Mouse (Mus musculus) NIH3T3 (cell line): ENCODE results near the gene Ubac2.

ENCODE experiments used
- DNase-seq: peaks from one replicate; pipeline ENCODE4 v3.0.0-alpha.2; 2012; ENCODE audit warnings: low read depth

Ubac2 gene

GRCm38 (mm10) chr14:121949897-121950296 is 71.5 kb downstream of the Ubac2 start:
- DNase-seq, result no peak

GRCm38 (mm10) chr14:121951399-121952045 is 73.1 kb downstream of the Ubac2 start:
- no peak for DNase-seq

DNA sequence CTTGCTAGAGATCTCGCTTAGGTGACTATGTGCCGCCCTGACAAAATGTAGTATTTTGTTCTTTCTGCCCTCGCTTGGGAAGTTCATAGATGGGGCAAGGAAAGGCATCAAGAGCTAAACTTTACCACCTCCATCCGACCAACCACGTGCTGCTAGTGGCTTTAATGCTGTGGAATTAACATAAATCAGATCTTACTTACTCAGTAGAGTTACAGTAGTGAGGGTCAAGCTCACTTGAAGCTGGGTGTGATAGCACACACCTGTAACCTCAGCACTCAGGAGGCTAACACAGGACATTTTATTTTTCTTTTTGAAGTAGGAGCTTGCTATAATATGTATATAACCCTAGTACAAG is 73.6 kb downstream of the Ubac2 start:
- DNase-seq, result no peak

DNA sequence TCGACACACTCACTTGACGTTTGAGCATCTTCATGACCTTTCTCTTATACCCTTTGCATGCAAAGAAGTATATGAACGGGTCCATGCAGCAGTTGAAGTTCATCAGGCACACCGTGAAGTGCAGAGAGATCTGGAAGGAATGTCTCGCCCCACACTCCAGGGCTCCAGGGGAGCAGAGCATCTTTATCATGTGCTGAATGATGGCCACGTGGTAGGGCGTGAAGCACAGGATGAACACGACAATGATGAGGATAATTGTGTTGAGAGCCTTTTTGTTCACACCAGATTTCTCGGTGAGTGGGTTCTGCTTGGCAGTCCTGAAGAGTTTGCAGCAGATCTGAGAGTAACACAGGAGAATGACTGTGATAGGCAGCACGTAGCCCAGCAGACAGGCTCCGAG is 75.7 kb downstream of the Ubac2 start:
- DNase-seq, result no peak

GRCm38 (mm10) chr14:121954608-121955007 is 76.2 kb downstream of the Ubac2 start:
- no peak for DNase-seq

DNA sequence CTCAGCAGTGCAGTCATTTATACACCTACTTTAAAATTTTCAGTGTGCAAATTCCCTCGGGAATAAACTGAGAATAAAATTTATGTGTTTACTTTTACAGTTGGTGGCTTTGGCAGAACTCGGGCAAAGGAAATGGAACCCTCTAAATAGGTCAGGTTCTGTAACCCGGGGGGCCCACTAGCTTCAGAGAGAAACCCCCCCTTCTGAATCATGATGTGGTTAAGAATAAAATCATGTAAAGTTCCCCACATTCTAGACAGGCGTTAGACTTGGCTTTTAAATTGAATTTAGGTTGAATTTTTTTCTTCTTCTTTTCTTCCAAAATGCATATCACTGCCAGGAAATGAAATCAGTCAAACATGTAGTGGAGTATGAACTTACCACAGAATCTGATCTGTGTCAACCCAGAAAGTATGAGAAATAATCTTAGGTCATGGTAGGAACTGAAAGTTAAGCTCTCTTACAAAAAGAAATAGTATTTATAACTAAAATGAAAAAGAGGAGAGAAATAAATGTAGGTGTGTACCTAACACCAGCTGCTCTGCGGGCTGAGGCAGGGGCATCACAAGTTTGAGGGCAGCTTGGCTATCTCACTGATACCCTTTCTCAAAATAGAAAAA is 76.9 kb downstream of the Ubac2 start:
- DNase-seq, result no peak

DNA sequence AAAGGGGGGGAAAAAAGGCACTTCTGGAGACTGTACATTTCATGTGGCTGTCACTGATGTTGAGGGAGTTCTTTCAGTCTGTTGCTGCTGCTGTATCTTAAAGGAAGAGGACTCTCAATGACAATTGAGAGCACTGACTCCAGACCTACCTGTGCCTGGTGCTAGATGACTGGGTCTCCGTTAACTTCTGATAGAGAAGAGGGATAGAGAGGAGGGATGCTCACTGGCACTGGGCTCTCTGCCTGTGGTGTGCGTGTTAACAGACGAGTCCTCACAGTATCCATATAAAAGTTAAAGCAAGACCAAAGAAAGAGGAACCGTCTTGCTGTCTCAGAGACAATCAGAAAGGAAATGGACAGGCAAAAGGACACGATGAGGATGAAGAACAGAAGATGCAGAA is 77.9 kb downstream of the Ubac2 start:
- DNase-seq, result no peak

DNA sequence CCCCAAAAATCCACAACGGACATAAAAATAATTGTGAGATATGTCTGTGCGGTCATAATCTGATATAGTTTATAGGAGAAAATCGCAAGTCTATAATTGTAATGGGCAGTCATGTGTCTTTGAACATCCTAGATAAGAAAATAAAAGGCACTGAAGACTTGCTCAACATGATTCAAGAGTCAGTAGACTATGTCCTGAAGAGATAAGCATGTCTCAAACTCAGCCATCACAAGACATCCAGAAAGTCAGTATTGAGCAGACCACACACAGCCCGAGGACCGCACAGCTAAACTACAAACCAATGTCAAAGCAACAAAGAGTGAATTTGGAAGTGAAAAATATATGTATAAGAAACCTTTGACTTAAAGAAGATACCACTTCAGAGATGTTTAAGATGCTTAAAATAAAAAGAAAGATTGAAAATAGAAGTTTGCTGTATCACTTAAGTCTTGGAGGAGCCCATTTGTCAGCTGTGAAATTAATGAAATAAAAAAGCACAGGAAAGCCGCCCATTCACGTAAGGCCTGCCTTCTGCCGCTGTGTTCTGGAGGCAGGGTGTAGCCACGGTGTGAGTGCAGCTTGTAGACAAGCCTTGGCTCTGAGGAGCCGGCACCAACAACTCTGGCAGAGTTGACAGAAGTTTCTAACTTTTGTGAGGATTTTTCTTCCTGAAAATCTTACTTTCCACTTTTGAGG is 78.9 kb downstream of the Ubac2 start:
- no peak for DNase-seq

- no peak for DNase-seq
These were observed 79.8 kb downstream of the Ubac2 start for GRCm38 (mm10) chr14:121958041-121958750.

GRCm38 (mm10) chr14:121958751-121959537 is 80.5 kb downstream of the Ubac2 start:
- no peak for DNase-seq

DNA sequence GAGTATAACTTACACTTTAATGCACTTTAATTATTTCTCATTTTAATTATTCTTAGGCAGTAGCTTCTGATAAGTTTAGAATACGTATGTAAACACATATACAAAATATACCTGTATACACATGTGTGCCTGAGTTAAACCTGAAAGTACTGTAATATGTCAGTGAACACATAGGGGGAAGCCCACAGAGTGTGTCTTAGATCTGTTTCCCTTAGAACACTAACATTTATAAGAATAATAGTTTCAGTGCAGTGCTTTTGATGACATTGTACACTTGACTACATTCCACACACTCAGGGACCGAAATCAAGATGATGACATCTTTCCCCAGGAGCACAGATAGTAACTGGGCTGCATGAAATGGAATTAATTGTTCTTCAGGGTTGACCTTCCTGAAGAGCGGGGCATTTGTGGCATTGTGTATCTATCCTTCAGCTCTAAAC is 81.1 kb downstream of the Ubac2 start:
- no peak for DNase-seq

DNA sequence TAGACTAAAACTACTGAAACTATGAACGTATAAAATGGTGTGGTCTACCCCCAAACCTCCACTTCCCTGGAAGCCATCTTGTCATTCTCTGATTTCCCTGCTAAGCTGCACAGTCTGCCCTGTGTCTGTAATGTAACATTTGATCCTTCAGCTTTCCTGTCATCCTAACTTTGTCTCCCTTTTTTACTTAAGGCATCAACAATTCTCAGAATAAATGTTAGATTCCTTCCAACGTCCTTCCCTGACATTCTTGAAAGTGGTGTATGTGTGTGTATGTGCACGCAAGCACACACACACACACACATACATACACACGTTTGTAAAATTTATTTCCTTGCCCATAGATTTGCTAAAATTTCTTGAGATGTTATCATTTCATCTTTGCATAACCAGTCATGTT is 81.6 kb downstream of the Ubac2 start:
- DNase-seq, result no peak

DNA sequence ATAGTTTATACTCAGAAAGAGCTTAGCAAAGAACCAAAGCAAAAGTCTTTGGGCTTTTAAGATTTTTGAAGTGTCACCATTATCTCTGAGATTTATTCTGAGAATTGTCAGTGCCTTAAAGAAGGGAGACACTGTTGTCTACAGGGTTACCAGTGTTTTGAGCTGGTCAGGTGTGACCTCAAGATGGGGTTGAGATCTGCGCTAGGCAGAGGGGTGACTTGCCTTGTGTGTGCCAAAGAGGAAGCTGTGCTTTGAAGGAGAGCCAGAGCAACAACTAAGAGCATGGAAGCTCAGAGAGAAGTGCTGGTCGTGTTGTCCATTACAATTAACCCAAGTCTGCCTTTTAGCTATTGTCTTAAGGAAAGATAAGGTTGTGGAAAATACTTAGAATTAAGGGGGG is 82.1 kb downstream of the Ubac2 start:
- DNase-seq, result no peak

GRCm38 (mm10) chr14:121960997-121961396 is 82.6 kb downstream of the Ubac2 start:
- no peak for DNase-seq

DNA sequence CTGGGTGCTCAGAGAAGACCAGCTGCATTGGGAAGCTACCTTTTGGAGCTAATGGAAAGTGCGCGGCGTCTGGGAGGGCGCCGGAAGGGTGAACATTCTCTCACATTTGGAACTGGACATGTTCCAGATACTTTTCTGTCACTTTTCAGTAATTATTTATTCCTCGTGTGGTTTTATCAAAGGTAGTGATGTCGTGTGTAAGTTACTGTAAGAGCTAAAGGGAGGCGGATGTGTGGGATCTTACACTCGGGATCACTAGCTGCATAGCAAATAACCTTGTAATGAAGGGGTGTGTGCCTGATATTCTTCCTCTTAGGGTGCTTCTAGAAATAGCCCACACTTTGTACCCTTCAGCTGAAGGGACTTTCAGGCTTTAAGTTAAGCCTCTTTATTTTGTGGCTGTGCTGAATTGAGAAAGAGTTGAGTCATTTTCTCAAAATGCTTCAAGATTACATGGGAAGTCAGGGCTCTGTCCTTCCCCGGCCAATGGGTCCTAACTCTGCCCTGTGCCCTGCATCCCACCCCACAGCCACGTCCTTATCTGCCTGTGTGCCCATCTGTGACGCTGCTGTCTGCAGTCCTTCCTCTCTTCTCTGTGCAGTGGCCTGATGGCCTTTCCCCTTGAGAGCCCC is 83.2 kb downstream of the Ubac2 start:
- no peak for DNase-seq

DNA sequence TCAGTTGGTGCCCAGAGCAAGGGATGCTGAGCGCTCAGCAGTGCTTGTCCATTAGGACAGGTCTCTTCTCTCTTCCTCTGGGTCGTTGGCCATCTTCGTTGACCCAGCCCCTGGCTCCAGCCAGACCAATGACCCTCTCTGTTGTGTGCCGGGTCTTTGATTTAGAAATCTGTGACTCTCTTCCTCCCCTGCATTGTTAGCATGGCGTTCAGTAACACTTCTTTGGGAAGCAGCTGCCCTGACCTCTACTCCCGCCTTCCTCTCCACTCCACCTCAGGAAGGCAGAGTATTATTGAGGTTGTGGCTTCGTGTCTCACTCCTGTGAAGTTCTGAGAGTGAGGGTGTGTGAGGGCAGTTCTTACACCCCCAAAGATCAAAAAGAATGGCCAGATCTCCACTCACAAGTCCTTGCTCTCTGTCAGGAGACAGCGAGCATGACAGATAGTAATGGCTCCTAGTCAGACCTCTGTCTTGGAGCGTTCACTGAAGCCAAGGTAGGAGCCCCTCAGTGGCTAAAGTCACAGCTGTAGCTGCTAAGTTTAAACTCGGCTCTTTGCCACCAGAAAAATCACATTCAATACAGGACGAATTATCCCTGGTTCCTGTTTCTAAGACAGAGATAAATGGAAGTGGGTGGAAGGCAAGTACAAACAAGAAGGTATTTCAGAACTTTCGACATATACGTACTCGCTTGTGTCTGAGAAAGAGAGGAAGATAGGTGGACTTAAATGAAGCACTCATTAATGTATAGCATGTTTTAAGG is 83.9 kb downstream of the Ubac2 start:
- no peak for DNase-seq

- DNase-seq, result no peak
These were observed 85.0 kb downstream of the Ubac2 start for GRCm38 (mm10) chr14:121963251-121963941.

DNA sequence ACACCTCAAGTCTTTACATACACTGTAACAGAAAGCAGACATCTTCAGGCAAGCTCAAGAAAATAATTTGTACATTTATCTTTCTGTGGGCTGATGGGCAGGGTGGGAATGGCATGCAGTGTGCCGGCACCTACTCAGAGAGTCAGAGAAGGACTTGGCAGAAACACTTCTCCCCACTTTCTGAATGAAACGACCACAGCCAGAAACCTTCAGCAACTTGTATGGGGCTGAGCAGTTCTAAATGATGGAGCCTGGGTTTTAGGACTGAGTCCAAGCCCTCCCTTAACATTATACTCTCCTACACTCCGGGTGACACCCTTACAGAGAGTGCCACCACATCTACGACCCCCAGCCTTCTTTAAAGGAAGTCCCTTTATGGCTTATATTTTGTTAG is 85.5 kb downstream of the Ubac2 start:
- no peak for DNase-seq

DNA sequence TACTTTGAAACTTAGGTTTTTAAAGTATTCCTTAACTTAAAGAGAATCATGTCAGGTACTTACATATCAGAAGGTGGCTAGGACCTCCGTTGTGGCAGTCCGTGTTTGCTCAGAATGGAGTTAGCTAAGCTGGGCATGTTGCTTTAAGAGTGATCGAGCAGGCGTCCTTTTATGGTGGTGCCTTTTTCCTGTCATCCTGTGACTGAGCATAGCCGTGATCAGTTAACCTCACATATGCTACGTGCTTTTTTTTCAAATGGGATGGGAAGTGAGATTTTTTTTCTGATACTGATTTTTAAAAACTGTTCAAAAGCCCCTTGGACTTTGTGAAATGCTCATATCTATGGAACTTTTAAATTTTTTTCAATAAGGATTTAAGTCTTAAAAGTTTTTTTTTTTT is 86.6 kb downstream of the Ubac2 start, which contains the start of gene Gpr183:
Gene Gpr183, minus strand, starts transcription at position 206 of the 400 bp plus-strand sequence.
- DNase-seq, result no peak

- no peak for DNase-seq
These were observed 87.0 kb downstream of the Ubac2 start for GRCm38 (mm10) chr14:121965461-121965860.
